Mouse (Mus musculus): ENCODE data around the gene Hoxd12. TPM values are rescaled to one million over a fixed set of nuclear protein-coding genes. Genes with fewer than 3 reads are reported as not detected.

Gene Hoxd12
- total and polyA plus RNA-seq, 2 experiments from 2014 or later = not detected

DNA sequence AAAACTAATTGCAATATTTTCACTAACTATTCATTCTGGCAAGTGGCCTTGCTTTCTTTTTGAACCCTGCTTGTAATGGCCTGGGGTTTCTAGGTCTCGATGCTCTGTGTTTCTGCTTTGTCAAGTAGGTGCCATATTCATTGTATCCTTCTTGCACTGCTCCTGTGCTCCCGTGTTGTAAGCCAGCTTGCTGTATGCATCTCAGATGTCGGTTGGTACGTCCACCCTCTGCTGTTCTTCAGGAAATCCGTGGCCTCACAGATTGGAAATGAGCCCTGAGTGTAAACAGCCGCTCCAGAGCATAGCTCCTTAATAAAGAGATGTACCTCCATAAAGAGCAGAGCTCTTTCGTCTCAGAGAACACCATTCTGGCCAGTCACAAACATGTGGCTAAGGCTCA, 32.8 kb downstream of the Hoxd12 start:
- Histone ChIP-seq H3K4me1 (ENCODE audit: control insufficient read depth, insufficient read depth) (peaks cover 6% of the 10 kb centered on the region; the same call in 1 of the 2 replicates), H3K9me3 (replicated peaks; ENCODE audit: control insufficient read depth, low read length) (no peaks in the 10 kb centered on the region), H3K4me2 (ENCODE audit: low read depth, low read length) (no peak overlapping the region), H3K27me3 (ENCODE audit: control insufficient read depth, insufficient read depth, low read length) (peaks cover 99% of the 10 kb centered on the region), H3K36me3 (replicated peaks; ENCODE audit: control insufficient read depth, insufficient read depth, low read length) (no peaks in the 10 kb centered on the region), H3K9ac (replicated peaks; ENCODE audit: low read depth, low read length) (no peak overlapping the region), H3K27ac (ENCODE audit: low read depth) (no peak overlapping the region), H3K4me3 (ENCODE audit: low read depth, low read length) (no peak overlapping the region)
- TF ChIP-seq EP300 (IDR thresholded peaks at IDR 0.05; ENCODE audit: low read depth) = no peak
- no peak for TF ChIP-seq CTCF (IDR thresholded peaks at IDR 0.05; ENCODE audit: low read depth)
- DNase-seq (ENCODE audit: low spot score) (no peak), ATAC-seq (ENCODE audit: insufficient read depth, low read depth) (no peak)
- WGBS = 15% methylated on average over 7 of the region's 7 CpGs

DNA sequence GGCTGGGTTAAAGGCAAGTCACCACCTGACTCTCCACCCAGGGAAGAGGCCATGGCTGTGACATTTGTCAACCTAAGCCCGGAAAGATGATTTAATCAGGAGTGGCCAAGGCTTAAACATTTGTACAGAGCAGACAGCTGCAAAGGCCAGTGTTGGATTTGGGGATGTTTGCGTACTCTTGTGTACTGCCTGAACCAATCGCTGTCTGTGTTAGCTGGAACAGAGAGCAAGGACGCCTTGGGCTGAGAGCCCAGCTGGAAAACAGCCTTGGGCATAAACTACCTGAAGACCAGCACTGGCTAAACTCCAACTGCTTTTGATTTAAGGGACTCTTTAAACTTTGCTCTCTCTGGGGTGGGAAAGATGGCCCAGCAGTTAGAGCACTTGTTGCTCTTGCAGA, 33.9 kb downstream of the Hoxd12 start:
- no peak overlapping the region for H3K4me3 ChIP-seq (ENCODE audit: low read depth, low read length)
- H3K9ac ChIP-seq (replicated peaks; ENCODE audit: low read depth, low read length) = no peak overlapping the region
- ATAC-seq (ENCODE audit: insufficient read depth, low read depth) (no peak), DNase-seq (ENCODE audit: low spot score) (no peak)
- H3K27ac ChIP-seq (ENCODE audit: low read depth) = no peak overlapping the region
- TF ChIP-seq CTCF (IDR thresholded peaks at IDR 0.05; ENCODE audit: low read depth) (no peak), EP300 (IDR thresholded peaks at IDR 0.05; ENCODE audit: low read depth) (no peak)
- H3K27me3 ChIP-seq (ENCODE audit: control insufficient read depth, insufficient read depth, low read length) = peaks cover 99% of the 10 kb centered on the region
- 16% methylated on average over 4 of the region's 4 CpGs for WGBS
- no peaks in the 10 kb centered on the region for H3K36me3 ChIP-seq (replicated peaks; ENCODE audit: control insufficient read depth, insufficient read depth, low read length)
- peaks cover 6% of the 10 kb centered on the region; the same call in 1 of the 2 replicates for H3K4me1 ChIP-seq (ENCODE audit: control insufficient read depth, insufficient read depth)
- no peaks in the 10 kb centered on the region for H3K9me3 ChIP-seq (replicated peaks; ENCODE audit: control insufficient read depth, low read length)
- H3K4me2 ChIP-seq (ENCODE audit: low read depth, low read length) = no peak overlapping the region

DNA sequence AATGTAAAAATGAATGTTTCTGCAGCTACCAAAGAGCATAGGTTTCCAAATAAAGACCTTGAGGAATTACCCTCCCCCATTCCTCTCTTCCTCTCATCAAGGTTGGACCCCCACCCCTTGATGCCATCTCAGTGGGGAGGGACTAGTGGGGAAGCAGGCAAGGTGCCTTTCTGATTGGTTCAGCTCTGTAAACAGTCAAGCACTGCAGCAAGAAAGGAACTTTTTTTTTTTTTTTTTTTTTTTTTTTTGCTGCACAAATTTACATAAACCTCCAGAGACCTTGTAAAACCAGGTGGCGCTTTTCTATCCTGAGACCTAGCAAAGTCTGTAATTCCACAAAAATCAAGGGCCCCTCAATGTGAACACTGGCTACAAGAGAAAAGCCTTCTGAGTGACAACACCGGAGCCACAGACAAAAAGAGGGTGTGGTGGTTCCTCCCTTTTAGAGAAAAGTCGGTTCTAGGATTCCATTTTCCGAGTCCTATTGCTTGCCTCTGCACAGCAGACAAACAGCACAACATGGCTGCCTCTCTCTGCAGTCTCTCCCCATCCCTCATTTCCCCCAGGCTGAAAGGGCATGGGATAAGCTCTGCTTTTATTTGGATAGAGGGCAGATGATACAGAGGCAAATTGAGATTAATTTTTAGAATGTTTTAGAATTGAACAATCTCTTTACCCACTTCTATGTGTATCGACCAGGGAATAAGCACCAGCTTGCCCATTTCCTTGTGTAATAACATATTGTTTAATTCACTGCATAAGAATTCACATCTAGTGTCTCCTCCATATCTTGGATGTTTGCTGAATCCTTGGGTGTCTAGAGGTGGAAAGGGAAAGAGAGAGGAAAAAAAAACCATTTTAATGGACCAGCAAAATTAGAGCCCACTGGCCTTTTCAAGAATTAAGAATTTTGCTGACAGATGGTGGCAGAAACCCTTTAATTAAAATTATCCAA, 34.9 kb downstream of the Hoxd12 start:
- ATAC-seq (ENCODE audit: insufficient read depth, low read depth) (no peak), DNase-seq (ENCODE audit: low spot score) (no peak)
- peaks cover 99% of the 10 kb centered on the region for H3K27me3 ChIP-seq (ENCODE audit: control insufficient read depth, insufficient read depth, low read length)
- H3K4me2 ChIP-seq (ENCODE audit: low read depth, low read length) = no peak overlapping the region
- WGBS = 11% methylated on average over 5 of the region's 5 CpGs
- H3K9ac ChIP-seq (replicated peaks; ENCODE audit: low read depth, low read length) = no peak overlapping the region
- no peak overlapping the region for H3K27ac ChIP-seq (ENCODE audit: low read depth)
- no peak for TF ChIP-seq EP300 (IDR thresholded peaks at IDR 0.05; ENCODE audit: low read depth)
- TF ChIP-seq CTCF (IDR thresholded peaks at IDR 0.05; ENCODE audit: low read depth) = no peak
- peaks cover 6% of the 10 kb centered on the region; the same call in 1 of the 2 replicates for H3K4me1 ChIP-seq (ENCODE audit: control insufficient read depth, insufficient read depth)
- no peak overlapping the region for H3K4me3 ChIP-seq (ENCODE audit: low read depth, low read length)
- no peaks in the 10 kb centered on the region for H3K9me3 ChIP-seq (replicated peaks; ENCODE audit: control insufficient read depth, low read length)
- no peaks in the 10 kb centered on the region for H3K36me3 ChIP-seq (replicated peaks; ENCODE audit: control insufficient read depth, insufficient read depth, low read length)

DNA sequence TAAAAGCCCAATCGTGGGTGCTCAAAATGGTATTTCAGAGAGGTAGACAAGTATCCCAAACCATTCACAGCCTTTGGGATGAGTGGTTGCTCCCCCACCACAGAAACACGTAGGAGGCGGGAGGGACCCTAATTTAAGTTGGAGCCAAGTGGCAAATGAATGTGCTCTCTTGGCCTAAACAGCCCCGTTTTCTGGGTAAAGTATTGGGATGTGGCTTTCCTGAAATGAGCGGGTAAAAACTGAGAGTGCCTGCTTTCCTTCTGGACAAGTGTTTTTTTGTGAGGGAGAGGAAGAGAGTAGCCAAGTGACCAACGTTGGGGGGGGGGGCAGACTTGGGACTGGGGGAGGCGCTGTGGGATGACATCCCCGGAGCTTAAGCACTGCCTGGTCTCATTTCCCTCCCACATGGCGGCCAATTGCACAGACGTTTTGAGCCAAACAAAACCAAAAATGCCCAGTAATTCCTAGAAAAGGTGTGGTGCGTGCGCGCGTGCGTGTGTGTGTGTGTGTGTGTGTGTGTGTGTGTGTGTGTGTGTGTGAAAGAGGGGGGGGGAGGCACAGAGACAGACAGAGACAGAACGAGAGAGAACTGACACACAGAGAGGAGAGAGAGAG, 36.2 kb downstream of the Hoxd12 start:
- under 1% methylated on average over 16 of the region's 16 CpGs for WGBS
- Histone ChIP-seq H3K4me1 (ENCODE audit: control insufficient read depth, insufficient read depth) (peaks cover 6% of the 10 kb centered on the region; the same call in 1 of the 2 replicates), H3K36me3 (replicated peaks; ENCODE audit: control insufficient read depth, insufficient read depth, low read length) (no peaks in the 10 kb centered on the region), H3K27me3 (ENCODE audit: control insufficient read depth, insufficient read depth, low read length) (peaks cover 99% of the 10 kb centered on the region), H3K4me2 (ENCODE audit: low read depth, low read length) (no peak overlapping the region), H3K4me3 (ENCODE audit: low read depth, low read length) (no peak overlapping the region; the same call in 1 of the 2 replicates), H3K9me3 (replicated peaks; ENCODE audit: control insufficient read depth, low read length) (no peaks in the 10 kb centered on the region), H3K27ac (ENCODE audit: low read depth) (no peak overlapping the region), H3K9ac (replicated peaks; ENCODE audit: low read depth, low read length) (no peak overlapping the region)
- TF ChIP-seq EP300 (IDR thresholded peaks at IDR 0.05; ENCODE audit: low read depth) = no peak
- DNase-seq (ENCODE audit: low spot score) (no peak), ATAC-seq (ENCODE audit: insufficient read depth, low read depth) (no peak)

DNA sequence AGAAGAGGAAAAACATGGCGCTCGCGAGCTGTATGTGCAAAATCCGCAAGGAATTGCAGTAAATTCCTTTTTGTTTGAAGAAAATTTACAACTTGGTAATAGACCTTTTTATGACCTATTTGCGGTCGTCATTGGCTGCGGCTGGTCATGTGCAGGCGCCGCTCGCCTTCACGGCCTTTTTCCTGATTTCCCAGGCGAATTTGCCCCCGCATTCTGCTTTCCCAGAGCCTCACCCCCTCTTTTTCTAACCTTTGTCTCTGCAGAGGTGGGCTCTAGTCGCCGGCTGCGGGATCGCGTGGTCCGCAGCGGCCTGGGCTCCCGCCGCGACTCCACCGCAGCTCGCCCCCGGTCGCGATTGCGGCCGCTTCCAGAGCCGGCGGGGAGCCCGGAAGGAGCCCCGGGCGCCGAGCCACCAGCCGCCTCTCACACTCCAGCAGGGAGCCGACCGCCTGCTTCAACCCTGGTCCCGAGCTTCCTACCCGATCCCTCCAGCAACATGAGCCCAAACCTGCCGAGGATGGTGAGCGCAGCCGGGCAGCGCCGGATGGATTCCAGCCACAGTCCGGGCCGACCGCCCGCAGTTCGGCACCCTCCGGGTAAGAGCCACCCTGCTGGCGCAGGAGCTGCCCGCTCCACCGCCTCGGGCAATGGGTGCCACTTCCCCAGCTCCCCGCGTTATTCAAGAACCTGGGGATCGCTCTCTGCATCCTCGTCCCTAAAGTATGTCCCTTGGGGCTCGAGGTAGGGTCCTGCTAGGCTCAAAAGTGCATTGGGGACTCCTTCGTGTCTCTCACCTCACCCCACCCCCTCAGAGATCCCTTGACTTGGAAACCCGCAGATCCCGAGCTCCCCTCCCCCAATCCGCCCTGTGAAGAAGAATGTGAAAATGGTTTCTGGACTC, 37.2 kb downstream of the Hoxd12 start, which contains the start of the genes Hoxd3 and Hoxd4:
TSS of gene Hoxd3 (plus strand) at position 207 of the 901 bp plus-strand sequence.
TSS of gene Hoxd4 (plus strand) at position 209 of the 901 bp plus-strand sequence.
- DNase-seq (ENCODE audit: low spot score) (no peak), ATAC-seq (ENCODE audit: insufficient read depth, low read depth) (0 out of 2 replicates have a peak, but pooled peaks have one; percentile 13)
- H3K36me3 ChIP-seq (replicated peaks; ENCODE audit: control insufficient read depth, insufficient read depth, low read length) = no peaks in the 10 kb centered on the region
- H3K4me2 ChIP-seq (ENCODE audit: low read depth, low read length) = peak within 1 kb of the TSS; percentile 61
- TF ChIP-seq EP300 (IDR thresholded peaks at IDR 0.05; ENCODE audit: low read depth) (no peak), CTCF (IDR thresholded peaks at IDR 0.05; ENCODE audit: low read depth) (no peak)
- peak within 1 kb of the TSS; percentile 46 for H3K4me3 ChIP-seq (ENCODE audit: low read depth, low read length)
- H3K4me1 ChIP-seq (ENCODE audit: control insufficient read depth, insufficient read depth) = peaks cover 6% of the 10 kb centered on the region; the same call in 1 of the 2 replicates
- H3K9me3 ChIP-seq (replicated peaks; ENCODE audit: control insufficient read depth, low read length) = no peaks in the 10 kb centered on the region
- no peak within 1 kb of the TSS for H3K27ac ChIP-seq (ENCODE audit: low read depth)
- peaks cover 99% of the 10 kb centered on the region for H3K27me3 ChIP-seq (ENCODE audit: control insufficient read depth, insufficient read depth, low read length)
- WGBS = 1% methylated on average over 65 of the region's 65 CpGs
- H3K9ac ChIP-seq (replicated peaks; ENCODE audit: low read depth, low read length) = no peak within 1 kb of the TSS

Data from heart, postnatal 0 days (tissue).